Mouse (Mus musculus) large intestine, adult 2 months (tissue): Measurements from ENCODE around the gene Sez6l. TPM values are rescaled to one million over a fixed set of nuclear protein-coding genes. Genes with fewer than 3 reads are reported as not detected.

Experiments
- DNase-seq: peaks from one replicate; pipeline ENCODE4 v3.0.0-alpha.2; 2012; ENCODE audit warnings: low read depth, low spot score
- WGBS: fragments of 180-500 bp; shearing (Covaris S2); methylation state at CpG from one replicate; pipeline ENCODE4 v1.1.7; 2018; 5-methylcytosine and 5-hydroxymethylcytosine counted together
- polyA plus RNA-seq: library from polyadenylated mRNA; depleted of rRNA; stranded (reverse); fragments of >200 nt; gene quantifications from 2 replicates; pipeline ENCODE4 v1.2.3, GENCODE M21; 2012

The Sez6l gene
- polyA plus RNA-seq, 1 experiment = 0.40 TPM

DNA sequence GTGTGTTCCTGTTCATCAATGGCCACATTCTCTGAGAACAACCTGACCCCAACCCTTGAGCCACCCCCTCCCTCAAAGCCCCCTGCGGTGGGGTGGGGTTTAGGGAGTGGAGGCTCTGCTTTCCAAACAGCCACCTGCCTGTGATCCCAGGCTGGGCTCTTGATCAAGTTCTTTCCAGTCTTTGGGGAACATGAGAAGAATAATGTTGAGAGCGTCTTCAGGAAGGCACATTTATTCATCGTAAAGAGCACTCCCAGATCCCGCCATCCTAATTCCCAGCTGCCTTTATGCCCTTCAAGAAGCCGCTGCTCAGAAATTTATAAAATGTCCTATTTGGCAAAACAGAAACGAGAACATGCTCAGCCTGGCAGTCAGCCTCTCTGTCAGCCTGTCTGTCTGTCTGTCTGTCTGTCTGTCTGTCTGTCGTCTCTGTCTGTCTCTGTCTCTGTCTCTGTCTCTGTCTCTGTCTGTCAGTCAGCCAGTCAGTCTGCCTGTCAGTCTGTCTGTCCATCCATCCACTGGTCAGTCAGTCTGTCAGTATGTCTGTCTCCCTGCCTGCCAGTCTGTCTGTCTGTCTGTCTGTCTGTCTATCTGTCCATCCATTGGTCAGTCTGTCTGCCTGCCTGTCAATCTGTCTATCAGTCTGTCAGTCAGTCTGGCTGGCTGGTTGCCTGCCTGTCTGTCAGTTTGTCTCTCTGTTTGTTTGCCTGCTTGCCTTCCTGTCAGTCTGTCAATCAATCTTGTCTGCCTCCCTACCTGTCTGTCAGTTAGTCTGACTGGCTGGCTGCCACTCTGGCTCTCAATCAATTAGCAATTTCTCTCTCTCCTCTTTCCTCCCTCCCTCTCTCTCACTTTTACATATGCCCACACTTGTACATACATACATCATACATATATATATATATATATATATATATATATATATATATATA, 19.0 kb upstream of the Sez6l start:
- WGBS = 63% methylated on average over 7 of the region's 7 CpGs

DNA sequence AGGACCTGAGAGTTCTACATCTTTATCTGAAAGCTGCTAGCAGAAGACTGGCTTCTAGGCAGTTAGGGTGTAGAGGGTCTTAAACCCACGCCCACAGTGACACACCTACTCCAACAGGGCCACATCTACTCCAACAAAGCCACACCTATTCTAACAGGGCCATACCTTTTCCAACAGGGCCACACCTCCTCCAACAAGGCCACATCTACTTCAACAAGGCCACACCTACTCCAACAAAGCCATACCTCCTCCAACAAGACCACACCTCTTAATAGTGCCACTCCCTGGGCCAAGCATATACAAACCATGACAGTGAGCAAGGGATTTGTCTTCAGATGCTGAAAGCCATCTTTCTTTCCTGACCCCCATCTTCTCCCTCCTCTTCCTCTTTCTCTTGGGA, 14.7 kb upstream of the Sez6l start:
- no peak for DNase-seq
- 13% methylated on average over 1 of the region's 1 CpGs for WGBS

More for the DNA sequence above, 19.0 kb upstream of the Sez6l start:
- DNase-seq = no peak

DNA sequence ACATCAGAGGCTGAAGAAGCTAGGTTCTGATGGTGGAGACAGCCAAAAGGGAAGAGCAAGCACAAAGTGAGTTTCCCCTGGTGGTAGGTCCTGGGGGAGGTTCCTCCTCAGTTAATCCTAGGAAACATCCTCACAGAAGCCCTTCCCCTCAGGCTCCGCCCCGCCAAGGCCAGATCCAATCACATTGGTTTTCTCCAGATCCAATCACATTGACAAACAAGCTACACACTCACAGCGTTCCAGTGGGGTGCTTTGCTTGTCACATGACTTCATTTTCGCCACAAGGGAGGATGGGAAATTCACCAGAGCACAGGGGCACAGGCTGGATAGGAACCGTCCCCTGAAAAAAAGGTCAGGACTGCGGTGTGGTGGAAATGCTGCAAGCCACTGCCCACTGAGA, 9.1 kb upstream of the Sez6l start:
- WGBS = 53% methylated on average over 6 of the region's 6 CpGs
- no peak for DNase-seq

DNA sequence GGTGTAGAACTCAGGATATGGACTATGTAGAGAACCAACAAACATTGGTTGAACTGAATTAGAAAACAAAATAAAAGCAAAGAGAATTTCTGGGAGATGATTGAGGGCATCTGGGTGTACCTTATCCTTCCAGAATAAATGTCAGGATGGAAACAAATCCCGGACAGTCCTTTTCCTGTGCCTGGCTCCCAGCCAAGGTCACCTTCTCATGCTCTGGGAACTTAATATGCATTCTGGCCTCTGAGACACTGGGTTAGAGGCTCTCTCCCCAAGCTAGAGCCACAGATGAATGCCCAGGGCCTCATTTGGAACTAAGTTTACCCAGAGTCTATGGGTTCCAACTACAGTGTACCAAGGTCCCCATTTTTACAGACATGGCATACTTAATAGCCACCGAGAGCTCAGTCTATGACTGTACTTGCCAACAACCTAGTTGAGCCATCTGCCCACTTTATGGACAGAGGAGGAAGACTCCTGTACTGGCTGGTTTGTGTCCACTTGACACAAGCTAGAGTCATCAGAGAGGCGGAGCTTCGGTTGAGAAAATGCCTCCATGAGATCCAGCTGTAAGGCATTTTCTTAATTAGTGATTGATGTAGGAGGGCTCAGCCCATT, 7.3 kb upstream of the Sez6l start:
- WGBS = 74% methylated on average over 4 of the region's 4 CpGs
- DNase-seq = no peak

DNA sequence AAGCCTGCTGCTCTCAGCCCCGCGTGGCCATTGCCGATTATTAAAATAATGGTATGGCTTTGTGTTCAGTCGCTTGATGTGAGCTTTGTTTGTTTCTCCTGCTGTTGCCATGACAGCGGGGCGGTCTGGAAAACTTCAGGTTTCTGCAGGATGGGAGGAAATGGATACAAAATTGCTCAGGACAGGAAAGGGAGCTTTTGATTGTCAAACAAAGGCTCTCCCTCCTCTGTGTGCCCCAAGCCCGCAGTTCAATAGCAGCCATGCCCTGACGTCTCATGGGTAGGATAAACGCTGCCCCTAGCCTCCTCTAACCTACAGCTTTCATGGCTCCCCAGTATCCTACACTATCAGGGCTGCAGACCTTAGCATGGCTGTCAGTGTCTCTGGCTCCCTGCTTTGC, 6.3 kb upstream of the Sez6l start:
- 31% methylated on average over 9 of the region's 9 CpGs for WGBS
- no peak for DNase-seq

DNA sequence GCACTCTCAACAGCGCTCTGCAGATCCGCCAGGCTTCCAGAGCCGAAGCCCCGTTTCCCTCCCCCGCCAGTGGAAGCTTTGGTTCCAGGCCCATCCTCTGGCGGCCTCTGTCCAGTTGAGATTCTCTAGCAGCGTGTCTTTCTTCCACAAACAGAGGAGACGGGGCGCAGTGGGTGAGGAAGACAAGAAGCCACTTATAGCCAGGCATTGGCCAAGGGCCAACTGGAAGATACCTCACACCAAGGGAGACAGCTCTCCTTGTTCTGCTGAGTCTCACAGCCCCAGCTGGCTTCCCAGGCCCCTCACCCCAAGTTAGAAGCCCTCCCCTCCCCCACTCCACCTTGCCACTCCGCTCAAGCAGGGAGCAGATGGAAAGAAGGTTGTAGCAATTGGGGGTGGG, 765 bp upstream of the Sez6l start:
- DNase-seq = no peak
- 14% methylated on average over 10 of the region's 10 CpGs for WGBS

DNA sequence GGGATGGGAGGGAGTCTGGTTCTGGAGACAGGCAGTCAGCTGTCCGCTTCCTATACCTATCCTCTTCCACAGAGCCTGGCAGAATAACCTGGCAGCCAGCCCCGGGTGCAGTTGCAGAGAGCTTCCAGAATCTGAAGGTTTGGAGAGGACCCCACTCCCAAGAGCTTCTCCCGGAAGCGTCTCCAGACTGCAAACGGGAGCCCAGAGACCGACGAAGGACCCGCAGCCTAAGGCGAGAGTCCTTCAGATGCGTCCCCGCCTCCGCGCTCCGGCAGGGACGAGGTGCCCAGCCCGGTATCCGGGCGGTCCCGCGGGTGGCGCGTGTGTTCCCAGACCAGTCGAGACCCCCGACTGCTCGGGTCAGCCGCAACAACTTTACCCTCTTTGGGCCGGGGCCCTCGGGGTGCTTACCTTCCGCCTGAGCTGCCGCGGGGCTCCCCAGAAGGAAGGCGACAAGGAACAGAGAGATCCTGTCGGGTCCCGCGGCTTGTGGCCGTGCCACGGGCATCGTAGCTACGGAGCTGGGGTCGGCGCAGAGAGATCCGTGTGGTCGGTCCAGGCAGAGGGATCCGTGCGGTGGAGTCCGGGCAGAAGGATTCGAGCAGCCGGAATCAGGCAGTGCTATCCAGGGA, 508 bp downstream of the Sez6l start:
- 2% methylated on average over 48 of the region's 48 CpGs for WGBS
- no peak for DNase-seq

DNA sequence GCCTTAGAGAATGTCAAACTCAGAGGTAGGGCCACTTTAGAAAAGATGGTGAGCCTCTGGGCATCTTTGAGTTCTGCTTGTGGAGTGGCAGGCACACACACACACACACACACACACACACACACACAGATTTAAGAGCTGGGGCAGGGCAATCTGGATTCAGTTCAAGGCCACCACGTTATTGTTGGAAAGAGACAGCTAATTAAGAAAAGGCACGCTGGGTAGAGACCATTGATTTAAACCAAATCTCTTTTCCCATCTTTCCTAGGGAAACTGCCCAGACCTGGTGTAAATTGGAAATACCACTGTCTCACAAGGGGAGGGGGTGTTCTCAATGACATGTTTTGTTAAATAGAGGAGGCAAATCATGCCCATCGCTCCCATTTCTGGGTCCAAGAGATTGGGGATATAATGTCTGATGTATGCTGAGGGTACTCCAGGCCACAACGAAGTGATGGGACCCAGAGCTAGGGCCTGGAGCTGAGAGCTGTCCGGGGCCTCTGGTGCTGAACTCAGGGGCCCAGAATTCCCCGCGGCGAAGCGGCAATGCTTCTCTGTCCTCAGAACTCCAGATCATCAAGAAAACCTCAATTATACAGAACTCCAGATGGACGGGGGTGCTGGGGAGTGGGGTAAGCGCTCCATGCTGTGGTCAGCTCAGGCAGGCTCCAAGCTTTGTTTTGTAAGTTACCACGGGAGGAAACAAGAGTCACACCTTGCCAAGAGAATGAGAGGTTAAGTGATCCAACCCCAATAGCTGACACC, 1.7 kb downstream of the Sez6l start:
- DNase-seq = no peak
- 13% methylated on average over 12 of the region's 12 CpGs for WGBS

DNA sequence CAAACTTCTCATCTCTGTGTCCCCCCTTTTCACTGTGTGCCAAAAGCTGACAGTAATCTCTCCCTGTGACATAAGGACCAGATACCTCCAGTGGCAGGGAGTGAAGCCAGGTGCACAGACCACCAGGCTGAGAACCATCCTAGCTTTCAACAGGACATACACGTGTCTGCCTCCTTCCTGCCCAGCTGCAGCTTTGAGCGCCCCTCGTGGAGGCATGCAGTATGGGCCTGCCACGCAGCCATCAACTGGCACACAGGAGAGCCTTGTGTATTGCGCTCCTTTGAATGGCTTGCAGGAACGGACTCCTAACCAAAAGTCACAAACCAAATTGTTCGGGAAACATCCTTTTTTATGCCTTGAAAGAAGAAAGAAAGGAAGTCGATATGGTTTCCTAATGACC, 3.1 kb downstream of the Sez6l start:
- DNase-seq = no peak
- WGBS = 10% methylated on average over 8 of the region's 8 CpGs

DNA sequence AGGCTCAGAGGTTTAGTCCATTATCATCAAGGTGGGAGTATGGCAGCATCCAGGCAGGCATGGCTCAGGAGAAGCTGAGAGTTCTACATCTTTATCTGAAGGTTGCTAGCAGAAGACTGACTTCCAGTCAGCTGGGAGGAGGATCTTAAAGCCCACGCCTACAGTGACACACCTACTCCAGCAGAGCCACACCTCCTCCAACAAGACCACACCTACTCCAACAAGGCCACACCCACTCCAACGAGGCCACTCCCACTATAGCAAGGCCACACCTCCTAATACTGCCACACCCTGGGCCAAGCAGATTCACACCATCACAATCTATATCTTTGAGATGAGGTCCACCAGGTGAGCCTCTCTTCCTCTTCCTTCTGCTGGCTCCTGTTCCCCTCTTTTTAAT, 4.8 kb downstream of the Sez6l start:
- 39% methylated on average over 2 of the region's 2 CpGs for WGBS

DNA sequence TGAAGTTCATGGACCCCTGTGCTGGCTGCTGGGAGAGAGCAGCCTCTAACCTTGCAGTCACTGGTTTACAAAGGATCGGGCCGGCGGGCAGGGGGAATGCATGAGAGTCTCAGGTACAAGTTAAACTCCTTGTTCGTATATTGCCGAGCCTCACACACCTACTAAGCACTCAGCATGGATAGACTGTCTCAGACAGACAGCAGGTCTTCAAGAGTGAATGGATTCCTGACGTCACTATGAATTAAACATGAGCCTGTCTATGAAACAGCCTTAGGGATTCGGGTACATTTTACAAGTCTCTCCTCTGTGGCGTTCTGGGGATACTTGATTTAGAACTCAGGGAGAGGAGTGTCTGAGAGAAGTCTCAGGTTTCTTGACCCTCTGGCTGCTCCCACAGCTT, 11.5 kb downstream of the Sez6l start:
- no peak for DNase-seq
- 53% methylated on average over 8 of the region's 8 CpGs for WGBS

More for the DNA sequence above, 4.8 kb downstream of the Sez6l start:
- DNase-seq = no peak

DNA sequence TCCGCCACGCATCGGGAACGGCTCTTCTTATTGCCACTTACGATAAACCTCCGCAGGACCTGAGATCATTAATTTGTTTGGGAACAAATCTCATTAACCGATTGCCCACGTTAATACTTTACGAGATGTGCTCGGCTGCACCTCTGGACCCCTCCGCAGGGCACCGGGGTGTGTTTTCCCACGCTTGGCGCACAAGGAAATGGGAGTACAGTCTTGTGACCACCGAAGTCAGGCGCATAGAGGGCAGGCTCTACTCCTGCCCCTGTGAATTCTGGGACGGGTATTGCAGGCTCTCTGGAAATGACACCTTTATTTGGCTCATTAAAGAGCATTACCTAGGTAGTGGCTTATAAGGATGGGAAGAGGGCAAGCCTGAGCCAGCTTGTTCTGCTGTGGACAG, 11.9 kb downstream of the Sez6l start:
- no peak for DNase-seq
- WGBS = 84% methylated on average over 17 of the region's 17 CpGs

DNA sequence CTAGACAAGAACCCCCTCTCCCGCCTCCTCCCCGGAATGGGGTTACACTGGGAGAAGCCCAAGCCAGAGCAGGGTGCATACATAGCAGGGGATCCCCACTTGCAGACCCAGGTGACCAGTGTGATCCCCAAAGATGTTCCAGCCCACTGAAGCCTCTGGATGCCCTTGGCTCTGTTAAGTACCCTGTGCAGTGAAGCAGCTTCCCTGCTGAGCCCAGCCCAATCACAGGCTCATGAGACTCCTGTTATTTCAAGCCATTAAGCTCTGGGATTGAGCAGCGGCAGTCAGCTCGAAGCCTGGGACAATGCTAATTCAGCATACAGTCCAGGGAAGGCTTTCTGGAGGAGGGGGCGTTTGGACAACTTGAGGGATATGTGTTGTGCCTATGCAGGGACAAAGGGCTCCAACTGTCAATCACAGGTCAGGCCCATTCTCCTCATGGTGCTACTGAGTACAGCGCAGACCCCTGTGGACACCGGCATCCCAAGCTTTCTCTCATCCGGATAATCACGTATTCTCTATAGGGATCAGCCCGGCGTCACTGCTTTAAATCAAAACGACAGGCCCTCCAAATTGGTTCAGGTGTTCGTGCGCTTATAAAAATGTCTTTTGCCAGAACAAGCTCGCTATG, 16.0 kb downstream of the Sez6l start:
- WGBS = 47% methylated on average over 15 of the region's 15 CpGs

DNA sequence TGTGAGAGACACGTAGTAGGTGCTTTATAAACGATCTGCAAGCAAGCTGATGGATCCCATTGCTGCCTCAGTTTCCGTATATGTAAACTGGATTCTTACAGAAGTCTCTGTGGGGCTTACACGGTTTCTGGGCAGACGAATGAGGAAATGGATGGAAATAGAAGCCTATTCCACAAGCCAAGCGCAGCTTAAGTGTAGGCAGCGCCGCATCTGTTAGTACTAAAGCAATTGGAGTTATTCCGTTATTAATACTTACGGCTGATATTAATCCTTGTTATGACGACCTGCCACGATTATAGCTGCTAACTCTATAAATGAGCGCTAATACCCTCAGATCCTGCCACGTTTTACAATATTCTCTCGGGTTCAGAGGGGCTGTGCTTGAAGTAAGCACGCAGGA, 16.8 kb downstream of the Sez6l start:
- 66% methylated on average over 16 of the region's 16 CpGs for WGBS
- DNase-seq = no peak

More for the DNA sequence above, 16.0 kb downstream of the Sez6l start:
- DNase-seq = no peak

DNA sequence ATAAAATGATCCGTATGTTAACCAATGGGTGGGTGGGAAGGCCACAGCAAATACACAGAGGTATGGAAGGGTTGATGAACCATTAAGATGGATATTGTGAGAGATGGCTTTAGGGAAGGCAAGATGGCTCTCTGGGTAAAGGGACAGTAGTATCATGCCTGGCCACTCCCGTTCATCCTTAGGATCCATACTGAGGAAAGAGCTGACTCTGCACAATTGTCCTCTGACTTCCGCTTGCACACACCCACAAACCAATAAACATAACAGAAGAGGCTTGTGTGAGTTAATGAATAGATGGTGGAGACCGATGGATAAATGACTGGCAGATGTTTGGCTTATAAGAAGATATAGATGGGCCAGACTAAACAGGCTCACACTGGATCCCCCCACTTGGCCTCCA, 19.6 kb downstream of the Sez6l start:
- no peak for DNase-seq
- 55% methylated on average over 4 of the region's 4 CpGs for WGBS

DNA sequence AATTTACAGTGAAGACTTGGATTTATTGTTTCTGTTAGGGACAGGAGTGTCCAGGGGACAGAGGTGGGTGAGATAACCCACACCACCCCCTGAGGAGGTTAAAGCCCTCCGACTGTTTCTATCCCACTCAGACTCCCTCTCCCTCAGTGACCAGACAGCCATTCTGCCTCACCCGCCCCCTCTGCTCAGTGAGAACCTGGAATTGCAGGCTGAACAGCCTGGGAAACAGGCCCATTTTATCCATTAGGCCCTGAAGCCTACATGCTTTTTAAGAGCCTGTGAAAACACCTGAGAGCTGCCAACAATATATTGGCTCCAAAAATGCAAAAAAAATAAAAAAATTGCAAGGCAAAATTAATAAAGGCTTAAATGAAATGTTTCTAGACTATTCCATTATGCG, 20.3 kb downstream of the Sez6l start:
- 69% methylated on average over 3 of the region's 3 CpGs for WGBS
- no peak for DNase-seq

DNA sequence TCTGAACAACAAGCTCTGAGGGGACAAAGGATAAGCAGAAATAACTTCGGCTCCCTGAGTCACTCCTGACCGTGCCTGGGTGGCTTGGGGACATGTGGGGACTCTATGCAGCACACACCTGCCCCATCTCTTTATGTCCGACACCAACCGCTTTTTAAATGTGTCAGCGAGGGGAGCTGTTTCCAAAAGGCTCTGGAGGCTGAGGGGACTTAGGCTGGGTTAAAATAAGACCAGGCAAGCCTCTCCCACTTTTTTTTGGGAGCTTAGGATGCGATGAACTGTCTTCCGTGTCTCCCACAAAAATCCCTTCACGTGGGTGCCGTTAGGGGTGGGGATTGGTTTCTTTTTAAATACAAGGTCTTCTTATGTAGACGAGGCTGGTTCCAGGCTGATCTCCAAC, 22.5 kb downstream of the Sez6l start:
- WGBS = 73% methylated on average over 10 of the region's 10 CpGs
- DNase-seq = no peak

DNA sequence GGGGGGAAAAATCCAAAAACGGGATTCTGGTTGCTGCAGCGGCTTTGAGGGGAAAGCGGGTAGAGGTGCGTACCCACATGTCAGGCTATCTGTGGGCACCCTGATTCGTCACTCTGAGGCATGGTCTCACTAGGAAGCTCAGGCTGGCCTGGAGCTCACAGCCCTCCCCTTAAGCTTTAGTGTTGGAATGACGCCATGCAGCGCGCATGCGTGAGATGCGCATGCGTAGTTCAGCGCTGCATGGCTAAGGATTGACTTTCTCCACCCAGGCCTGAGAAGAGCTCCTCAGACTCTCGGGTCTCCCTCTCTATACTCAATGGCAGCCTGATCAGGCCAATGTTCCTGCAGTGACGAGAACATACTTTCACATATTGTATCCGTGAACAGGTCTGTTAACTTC, 24.2 kb downstream of the Sez6l start:
- no peak for DNase-seq
- WGBS = 89% methylated on average over 15 of the region's 15 CpGs

DNA sequence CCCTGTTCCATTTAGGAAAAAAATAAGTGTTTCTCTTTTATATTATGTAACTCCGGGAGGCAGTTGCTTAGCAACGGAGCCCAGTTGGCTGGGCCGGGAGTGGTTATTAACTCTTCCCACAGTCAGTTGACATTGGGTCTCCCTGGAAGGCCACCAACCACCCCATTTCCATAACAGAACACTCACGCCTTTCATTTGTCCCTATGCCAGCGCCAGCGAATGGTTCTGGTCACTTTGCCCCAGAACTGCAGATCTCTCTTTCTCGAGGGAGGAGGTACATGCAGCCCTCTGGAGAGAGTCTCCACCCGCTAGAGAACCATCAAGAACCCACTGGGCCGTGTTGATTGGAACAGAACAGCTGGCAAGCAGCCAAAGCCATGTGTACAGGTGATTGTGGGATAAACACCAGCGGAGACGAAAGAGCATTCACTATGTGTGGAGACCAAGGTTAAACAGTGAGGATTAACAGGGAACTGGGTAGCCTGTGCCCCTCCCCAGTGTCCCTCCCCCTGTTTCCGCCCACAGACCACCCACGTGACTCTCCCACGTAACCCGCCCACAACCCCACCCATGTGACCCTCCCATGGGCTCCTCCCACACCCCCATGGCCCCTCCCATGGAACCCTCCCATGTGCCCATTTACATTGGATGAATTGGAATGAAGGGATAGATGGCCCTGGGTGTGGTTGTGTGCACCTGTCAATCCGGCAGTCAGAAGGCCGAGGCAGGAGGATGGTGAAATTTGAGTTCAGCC, 24.8 kb downstream of the Sez6l start:
- 43% methylated on average over 17 of the region's 17 CpGs for WGBS
- no peak for DNase-seq
